Mouse (Mus musculus) lung, postnatal 0 days (tissue): Measurements from ENCODE around the gene Dok7.

Experiments used
- CTCF ChIP-seq: IDR thresholded peaks from 2 replicates; pipeline ENCODE4 v1.5.1; 2016; ENCODE audit warnings: antibody characterized with exemption, mild to moderate bottlenecking
- EP300 ChIP-seq: IDR thresholded peaks from 2 replicates; pipeline ENCODE4 v1.6.1; 2016; ENCODE audit warnings: antibody characterized with exemption, mild to moderate bottlenecking, control low read depth

DNA sequence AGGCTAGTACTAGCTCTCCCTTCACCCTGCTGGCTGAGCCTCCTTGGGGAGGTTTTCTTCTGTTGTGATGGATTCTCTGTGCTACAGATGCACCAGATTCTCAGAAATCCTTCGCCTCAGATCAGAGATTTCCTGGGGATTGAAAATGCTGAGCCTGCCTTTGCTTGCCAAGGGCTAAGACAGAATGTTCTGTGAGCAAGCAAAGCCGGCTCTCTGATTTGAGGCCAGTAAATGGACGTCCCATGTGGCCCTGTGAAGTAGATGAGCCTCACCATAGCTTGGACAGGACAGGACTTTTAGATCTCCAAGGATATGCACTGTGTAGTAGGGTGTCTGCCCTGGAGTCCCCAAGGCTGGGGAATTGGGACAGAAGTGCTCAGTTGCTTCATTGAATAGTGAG, 28.3 kb downstream of the Dok7 start:
- TF ChIP-seq CTCF (no peak), EP300 (no peak)
